Mouse (Mus musculus): Measurements from ENCODE around the gene Myocd.

DNA sequence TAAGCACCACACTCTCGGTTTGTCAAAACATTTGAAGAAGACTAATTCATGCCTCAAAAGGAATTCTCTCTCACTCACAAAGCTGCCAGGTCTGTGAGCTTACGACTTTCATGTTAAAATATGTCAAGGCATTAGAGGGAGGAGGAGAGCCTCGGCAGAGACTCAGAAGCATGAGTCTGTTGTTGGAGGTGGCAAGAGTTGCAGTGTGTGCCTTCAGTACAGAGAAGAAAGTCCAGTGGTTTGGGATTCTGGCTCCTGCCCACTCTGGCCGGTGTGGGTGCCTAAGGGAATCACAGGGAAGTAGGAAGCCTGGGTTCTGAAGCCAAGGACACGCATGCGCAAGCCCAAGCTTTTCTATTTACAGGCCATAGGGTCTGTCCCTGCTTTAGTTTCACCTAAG is 14.2 kb downstream of the Myocd start:
- TF ChIP-seq POLR2A (IDR thresholded peaks at IDR 0.05; ENCODE audit: control insufficient read depth, extremely low read depth, insufficient read depth, low read length, poor library complexity) (no peak), CTCF (IDR thresholded peaks at IDR 0.05; ENCODE audit: borderline replicate concordance, control insufficient read depth, extremely low read depth, insufficient read depth, low read length, poor library complexity) (no peak)
